Mouse (Mus musculus) neural tube, embryonic 11.5 days (tissue): Measurements from ENCODE around the gene Gm5416. TPM values are rescaled to one million over a fixed set of nuclear protein-coding genes. Genes with fewer than 3 reads are reported as not detected.
A peak's percentile ranks its signal among the peaks of the same experiment; 100 is the strongest.
"Not testable (repeated sequence)": the region's sequence is repeated elsewhere in the genome, so short reads cannot be mapped to it uniquely, and the experiment has no call there.

Experiments used
- ATAC-seq: fragments of 200-750 bp; cut with Nextera tagmentation; 2 replicates; pipeline ENCODE4 v1.8.0; 2017; ENCODE audit warnings: moderate number of reproducible peaks, mild to moderate bottlenecking, moderate TSS enrichment, moderate library complexity; ENCODE audit not compliant: insufficient read depth, low FRiP score, low TSS enrichment
- DNase-seq: peaks from one replicate; pipeline ENCODE4 v3.0.0-alpha.2; 2015; ENCODE audit warnings: low spot score
- H3K27ac ChIP-seq: fragments of 300-500 bp; sonication (generic); 2 replicates; pipeline ENCODE4 v1.5.1; 2014; ENCODE audit warnings: low read depth, mild to moderate bottlenecking, low read length
- H3K27me3 ChIP-seq: fragments of 300-500 bp; sonication (generic); 2 replicates; pipeline ENCODE4 v1.6.1; 2014; ENCODE audit warnings: mild to moderate bottlenecking, low read length, mixed read lengths; ENCODE audit not compliant: control insufficient read depth, insufficient read depth
- H3K36me3 ChIP-seq: fragments of 300-500 bp; sonication (generic); 2 replicates; pipeline ENCODE4 v1.6.1; 2014; ENCODE audit warnings: mild to moderate bottlenecking, low read length, moderate library complexity, mixed read lengths; ENCODE audit not compliant: control insufficient read depth, insufficient read depth
- H3K4me1 ChIP-seq: fragments of 300-500 bp; sonication (generic); 2 replicates; pipeline ENCODE4 v1.6.1; 2014; ENCODE audit warnings: low read length, mixed read lengths; ENCODE audit not compliant: control insufficient read depth, insufficient read depth
- H3K4me2 ChIP-seq: fragments of 300-500 bp; sonication (generic); 2 replicates; pipeline ENCODE4 v1.6.1; 2014; ENCODE audit warnings: low read depth, mild to moderate bottlenecking, moderate library complexity
- H3K4me3 ChIP-seq: fragments of 300-500 bp; sonication (generic); 2 replicates; pipeline ENCODE4 v1.5.1; 2014; ENCODE audit warnings: low read depth, low read length
- H3K9ac ChIP-seq: fragments of 300-500 bp; sonication (generic); 2 replicates; pipeline ENCODE4 v1.6.1; 2014; ENCODE audit warnings: mild to moderate bottlenecking, low read length
- H3K9me3 ChIP-seq: fragments of 300-500 bp; sonication (generic); 2 replicates; pipeline ENCODE4 v1.6.1; 2016; ENCODE audit warnings: low read length; ENCODE audit not compliant: control insufficient read depth
- WGBS: fragments of 180-500 bp; shearing (Covaris S2); extraction: QIAGEN DNeasy Blood & Tissue Kit; methylation state at CpG from one replicate; pipeline ENCODE4 v1.1.7; 2014; 5-methylcytosine and 5-hydroxymethylcytosine counted together
- polyA plus RNA-seq: library from polyadenylated mRNA; unstranded; fragments of >200 nt; fragmentation: Nextera tagmentation; extraction: Ambion mirVana; gene quantifications from 2 replicates; pipeline ENCODE4 v1.2.1, GENCODE M21; 2014

Gene Gm5416
- not detected in 2 replicates for polyA plus RNA-seq

- Histone ChIP-seq H3K9ac (no peak within 1 kb of the TSS), H3K27ac (no peak within 1 kb of the TSS), H3K9me3 (no peaks in the 10 kb centered on the region), H3K4me3 (no peak within 1 kb of the TSS), H3K4me1 (no peaks in the 10 kb centered on the region), H3K36me3 (no peaks in the 10 kb centered on the region), H3K4me2 (no peak within 1 kb of the TSS), H3K27me3 (no peaks in the 10 kb centered on the region)
- ATAC-seq (no peak), DNase-seq (no peak)
- WGBS: 84% methylated on average over 2 of the region's 2 CpGs
Observed at GRCm38 (mm10) chr16:36209967-36210453, at the start of gene Gm5416. Gene Gm5416, plus strand, starts transcription at chr16:36210403.

- not testable (repeated sequence) for H3K4me1 ChIP-seq, H3K9ac ChIP-seq, H3K36me3 ChIP-seq, H3K27ac ChIP-seq, H3K9me3 ChIP-seq, H3K27me3 ChIP-seq, ATAC-seq, H3K4me2 ChIP-seq, H3K4me3 ChIP-seq, DNase-seq
- WGBS: 82% methylated on average over 10 of the region's 10 CpGs
Observed at GRCm38 (mm10) chr16:36167841-36168240, 42.4 kb upstream of the Gm5416 start.

- Histone ChIP-seq H3K27me3 (no peaks in the 10 kb centered on the region), H3K4me2 (no peak overlapping the region), H3K4me1 (no peaks in the 10 kb centered on the region), H3K9ac (no peak overlapping the region), H3K27ac (no peak overlapping the region), H3K9me3 (no peaks in the 10 kb centered on the region), H3K36me3 (no peaks in the 10 kb centered on the region), H3K4me3 (no peak overlapping the region)
- DNase-seq (no peak), ATAC-seq (no peak)
Observed at GRCm38 (mm10) chr16:36176108-36176507, 34.1 kb upstream of the Gm5416 start.

GRCm38 (mm10) chr16:36179910-36180309 lies 30.3 kb upstream of the Gm5416 start:
- Histone ChIP-seq H3K4me3 (no peak overlapping the region), H3K27me3 (no peaks in the 10 kb centered on the region), H3K9me3 (no peaks in the 10 kb centered on the region), H3K9ac (no peak overlapping the region), H3K4me2 (no peak overlapping the region), H3K27ac (no peak overlapping the region), H3K4me1 (no peaks in the 10 kb centered on the region), H3K36me3 (no peaks in the 10 kb centered on the region)
- 89% methylated on average over 2 of the region's 2 CpGs for WGBS
- DNase-seq (no peak), ATAC-seq (no peak)

- H3K9me3 ChIP-seq, H3K9ac ChIP-seq, ATAC-seq, H3K4me2 ChIP-seq, DNase-seq, H3K36me3 ChIP-seq, H3K27me3 ChIP-seq, H3K4me3 ChIP-seq, H3K27ac ChIP-seq, H3K4me1 ChIP-seq: not testable (repeated sequence)
- 83% methylated on average over 4 of the region's 4 CpGs for WGBS
Observed at GRCm38 (mm10) chr16:36183912-36184311, 26.3 kb upstream of the Gm5416 start, which contains the start of gene Gm5483. Gene Gm5483, plus strand, starts transcription at chr16:36184212.

- Histone ChIP-seq H3K4me3 (no peak overlapping the region), H3K9me3 (no peaks in the 10 kb centered on the region), H3K36me3 (no peaks in the 10 kb centered on the region), H3K4me2 (peak overlapping the region; percentile 20; the same call in 1 of the 2 replicates), H3K4me1 (no peaks in the 10 kb centered on the region), H3K9ac (no peak overlapping the region), H3K27me3 (no peaks in the 10 kb centered on the region), H3K27ac (no peak overlapping the region)
- ATAC-seq: peak; percentile 60; the same call in 1 of the 2 replicates
- peak; percentile 17 for DNase-seq
- WGBS: 54% methylated on average over 19 of the region's 19 CpGs
Observed at GRCm38 (mm10) chr16:36199226-36199625, 11.0 kb upstream of the Gm5416 start.

- DNase-seq (no peak), ATAC-seq (no peak)
- Histone ChIP-seq H3K9me3 (no peaks in the 10 kb centered on the region), H3K4me1 (no peaks in the 10 kb centered on the region), H3K4me3 (no peak overlapping the region), H3K27me3 (no peaks in the 10 kb centered on the region), H3K36me3 (no peaks in the 10 kb centered on the region), H3K9ac (no peak overlapping the region), H3K4me2 (no peak overlapping the region), H3K27ac (no peak overlapping the region)
- 84% methylated on average over 5 of the region's 5 CpGs for WGBS
Observed at GRCm38 (mm10) chr16:36203846-36204245, 6.4 kb upstream of the Gm5416 start.

- H3K9me3 ChIP-seq, DNase-seq, H3K27ac ChIP-seq, H3K4me2 ChIP-seq, H3K27me3 ChIP-seq, H3K36me3 ChIP-seq, ATAC-seq, H3K4me1 ChIP-seq, H3K9ac ChIP-seq, H3K4me3 ChIP-seq: not testable (repeated sequence)
- 38% methylated on average over 2 of the region's 2 CpGs for WGBS
Observed at GRCm38 (mm10) chr16:36205684-36206083, 4.5 kb upstream of the Gm5416 start.

- H3K9ac ChIP-seq, ATAC-seq: not testable (repeated sequence)
Observed at GRCm38 (mm10) chr16:36221168-36221567, 11.0 kb downstream of the Gm5416 start, which contains the start of gene 2010005H15Rik. Gene 2010005H15Rik, plus strand, starts transcription at chr16:36221468.

More at GRCm38 (mm10) chr16:36221168-36221567, 11.0 kb downstream of the Gm5416 start, which contains the start of gene 2010005H15Rik:
- H3K27me3 ChIP-seq, H3K4me2 ChIP-seq, H3K4me1 ChIP-seq, H3K9me3 ChIP-seq, H3K27ac ChIP-seq, DNase-seq, H3K4me3 ChIP-seq, H3K36me3 ChIP-seq: not testable (repeated sequence)
- WGBS: 88% methylated on average over 7 of the region's 7 CpGs
